Mouse (Mus musculus) cerebellum, adult 11-12 months (tissue): Measurements from ENCODE around the gene Wscd1.
A peak's percentile ranks its signal among the peaks of the same experiment; 100 is the strongest.
"Not testable (repeated sequence)": the region's sequence is repeated elsewhere in the genome, so short reads cannot be mapped to it uniquely, and the experiment has no call there.

Experiments
- DNase-seq: peaks from one replicate; pipeline ENCODE4 v3.0.0; 2022

Gene Wscd1

GRCm38 (mm10) chr11:71771074-71771473 is 21.4 kb downstream of the Wscd1 start:
- no peak for DNase-seq

DNA sequence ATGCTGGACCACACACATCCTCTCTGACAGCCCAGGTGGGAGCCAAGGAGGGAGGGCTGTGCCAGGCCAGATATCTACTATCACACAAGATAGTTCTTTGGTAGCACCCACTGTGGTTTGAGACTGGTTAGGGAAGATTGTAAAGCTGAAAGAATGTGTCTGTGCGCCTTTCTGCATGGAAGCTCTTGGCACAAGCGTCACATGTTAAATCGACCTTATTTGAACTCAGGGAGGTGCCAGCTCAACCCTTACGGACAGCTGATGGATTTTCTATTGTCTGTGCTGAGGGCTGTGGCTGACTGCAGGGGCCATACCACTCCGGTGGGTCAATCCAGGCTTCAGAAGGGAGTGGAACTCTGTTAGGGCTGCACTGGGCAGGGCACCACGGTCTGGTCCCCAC is 22.3 kb downstream of the Wscd1 start:
- peak; percentile 28 for DNase-seq

DNA sequence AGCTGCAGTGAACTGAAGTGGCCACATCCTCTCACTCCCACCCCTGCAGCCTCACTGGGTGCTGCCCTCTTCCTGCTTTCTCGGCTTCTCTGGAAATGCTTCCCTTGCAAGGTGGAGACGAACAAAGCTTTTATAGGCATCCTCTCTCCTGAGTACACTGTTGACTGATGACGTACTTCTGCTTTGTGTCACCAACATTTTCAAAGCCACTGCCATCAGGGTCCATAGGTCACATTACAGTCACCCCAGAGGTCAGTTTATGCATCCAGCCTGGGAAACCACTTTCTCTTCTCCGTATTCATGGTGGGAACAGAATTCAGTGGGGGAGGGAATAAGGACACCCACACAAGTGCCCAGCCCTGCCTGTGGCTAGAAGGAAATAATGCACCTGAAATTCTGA is 23.1 kb downstream of the Wscd1 start:
- no peak for DNase-seq

DNA sequence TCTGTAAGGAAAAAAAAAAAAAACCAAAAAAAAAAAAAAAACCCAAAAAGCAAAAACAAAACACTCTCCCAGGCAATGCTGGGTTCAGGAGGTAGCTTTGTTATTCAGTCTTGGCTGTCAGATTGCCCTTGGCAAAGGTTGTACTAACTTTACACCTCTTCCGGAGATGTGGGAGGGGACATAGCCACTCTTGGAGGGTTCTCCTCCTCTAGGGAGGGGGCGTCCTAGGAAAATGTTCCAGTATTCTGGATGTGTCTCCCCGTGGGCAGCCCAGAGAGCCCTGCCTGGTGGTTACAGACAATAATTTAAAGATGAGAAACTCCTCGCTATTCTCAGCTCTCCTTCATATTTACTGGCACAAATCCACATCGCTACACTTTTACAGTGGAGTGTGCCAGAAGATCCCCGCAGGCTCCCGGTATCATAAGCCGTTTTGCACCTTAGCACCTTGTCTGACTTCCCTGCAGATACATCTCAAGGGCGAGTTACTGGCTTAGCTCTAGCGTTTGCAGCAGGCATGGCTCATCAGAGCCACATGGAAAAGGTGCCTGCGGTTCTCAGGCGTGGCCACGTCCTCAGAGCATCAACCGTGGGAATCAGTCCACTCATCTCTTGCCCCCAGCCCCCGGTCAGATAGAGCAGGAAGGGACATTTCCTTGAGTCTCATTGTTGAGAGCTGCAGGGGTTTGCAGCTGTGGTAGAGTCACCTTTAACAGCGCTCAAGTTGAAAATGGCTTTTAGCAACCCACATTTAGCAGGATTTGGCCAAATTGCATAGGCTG is 24.5 kb downstream of the Wscd1 start:
- DNase-seq = no peak

- DNase-seq = no peak
Observed at GRCm38 (mm10) chr11:71775056-71775455, 25.3 kb downstream of the Wscd1 start.

DNA sequence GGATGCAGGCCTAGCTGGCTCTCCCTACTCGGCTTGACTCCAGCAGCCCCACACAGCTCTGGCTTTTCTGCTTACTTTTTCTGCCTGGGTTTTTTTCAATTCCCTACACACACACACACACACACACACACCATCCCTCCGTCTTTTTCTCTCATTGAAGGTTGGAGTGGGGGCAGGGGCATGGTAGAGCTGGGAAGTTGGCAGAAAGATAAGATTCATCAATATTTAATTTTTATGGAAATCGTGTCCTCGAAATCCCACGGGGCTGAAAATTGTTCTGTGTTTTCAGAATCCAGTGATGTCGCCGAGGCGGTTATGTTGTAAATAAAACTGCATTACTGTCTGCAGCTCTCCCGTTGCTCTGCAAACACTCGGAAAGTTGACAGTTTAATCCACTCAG is 29.9 kb downstream of the Wscd1 start:
- DNase-seq = no peak

DNA sequence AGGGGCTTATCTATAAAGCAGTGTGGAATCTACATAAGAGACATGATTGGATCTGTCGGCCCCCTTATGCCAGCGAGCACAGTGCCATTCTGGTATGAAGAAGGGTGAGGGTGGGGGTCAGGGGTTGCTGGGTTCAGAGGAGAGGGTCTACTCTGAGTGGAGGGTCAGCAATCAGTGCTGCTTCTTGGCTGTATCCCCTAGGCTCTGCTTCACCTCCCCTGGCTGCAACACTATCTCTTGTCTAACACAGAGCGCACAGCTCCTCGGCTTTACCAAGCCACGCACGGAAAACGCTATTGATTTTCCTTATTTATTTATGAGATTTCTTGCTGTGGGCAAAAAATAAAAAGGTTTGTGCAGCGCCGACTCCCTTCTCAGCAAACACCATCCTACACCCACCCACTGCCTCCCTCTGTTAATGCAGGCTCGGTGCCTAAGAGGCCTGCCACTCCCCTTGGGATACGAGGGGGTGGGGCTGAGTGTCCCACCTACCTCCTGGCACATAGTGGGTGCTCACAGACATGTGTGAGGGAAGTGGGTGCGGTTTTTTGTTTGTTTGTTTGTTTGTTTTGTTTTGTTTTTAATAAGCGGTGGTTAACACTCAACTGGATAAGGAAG is 32.1 kb downstream of the Wscd1 start:
- no peak for DNase-seq

DNA sequence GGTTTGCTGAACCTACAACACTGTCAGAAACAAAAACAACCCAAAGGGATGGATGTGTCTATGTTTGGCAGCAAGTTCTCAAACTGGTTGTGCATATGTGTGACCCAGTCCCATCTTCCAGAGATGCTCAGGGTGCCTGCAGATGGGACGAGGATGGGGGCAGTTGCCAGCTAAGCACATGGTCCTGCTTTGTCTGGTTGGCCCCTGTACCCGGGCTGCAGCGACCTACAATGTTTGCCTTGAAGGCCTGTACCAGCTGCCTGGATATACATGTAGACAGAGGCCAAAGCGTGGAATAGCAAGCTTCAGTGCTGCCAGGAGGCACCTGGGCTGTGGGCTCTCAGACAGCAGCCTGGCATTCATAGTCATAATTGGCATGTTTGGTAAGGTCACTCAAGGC is 35.8 kb downstream of the Wscd1 start:
- DNase-seq = no peak

- DNase-seq = no peak
Observed at GRCm38 (mm10) chr11:71788209-71788608, 38.5 kb downstream of the Wscd1 start.

- no peak for DNase-seq
Observed at GRCm38 (mm10) chr11:71790227-71790626, 40.5 kb downstream of the Wscd1 start.

GRCm38 (mm10) chr11:71799206-71799605 is 49.5 kb downstream of the Wscd1 start:
- peak; percentile 41 for DNase-seq

GRCm38 (mm10) chr11:71808521-71808920 is 58.8 kb downstream of the Wscd1 start:
- no peak for DNase-seq

DNA sequence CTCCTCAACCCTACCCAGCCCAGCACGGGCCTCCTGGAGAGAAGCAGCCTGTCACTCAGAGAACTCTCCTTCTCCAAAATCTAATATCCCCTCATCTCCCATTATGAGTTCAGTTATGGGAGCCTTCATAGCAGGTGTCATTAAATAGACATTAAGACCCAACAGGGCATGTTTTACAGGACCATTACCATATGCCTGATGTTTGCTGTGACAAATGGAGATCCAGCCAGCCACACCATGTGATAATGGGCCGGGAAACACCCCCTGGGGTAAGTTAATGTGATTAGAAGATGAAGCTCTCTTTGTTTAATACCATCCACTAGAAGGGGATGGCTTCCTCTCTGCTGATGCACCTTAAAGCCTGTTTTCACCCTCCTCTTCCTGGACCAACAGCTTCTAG is 62.1 kb downstream of the Wscd1 start:
- no peak for DNase-seq

DNA sequence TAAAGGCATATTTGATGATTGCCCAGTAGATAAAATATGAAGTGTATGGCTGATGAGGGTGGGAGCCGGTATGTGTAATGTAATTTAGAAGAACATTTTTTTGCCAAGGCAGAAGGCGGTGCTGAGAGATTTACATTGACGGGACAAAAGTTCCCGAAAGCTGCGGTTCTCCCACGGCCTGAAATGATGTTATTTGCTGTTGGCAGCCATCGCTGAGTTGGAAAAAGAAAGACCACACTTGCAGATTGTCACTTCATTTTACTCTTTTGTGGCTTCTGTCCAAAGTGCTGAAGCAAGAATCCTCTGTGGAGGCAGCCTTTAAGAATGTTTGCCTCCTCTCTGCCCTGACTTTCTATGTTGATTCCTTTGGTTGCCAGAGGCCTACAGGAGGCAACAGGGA is 63.2 kb downstream of the Wscd1 start:
- no peak for DNase-seq

DNA sequence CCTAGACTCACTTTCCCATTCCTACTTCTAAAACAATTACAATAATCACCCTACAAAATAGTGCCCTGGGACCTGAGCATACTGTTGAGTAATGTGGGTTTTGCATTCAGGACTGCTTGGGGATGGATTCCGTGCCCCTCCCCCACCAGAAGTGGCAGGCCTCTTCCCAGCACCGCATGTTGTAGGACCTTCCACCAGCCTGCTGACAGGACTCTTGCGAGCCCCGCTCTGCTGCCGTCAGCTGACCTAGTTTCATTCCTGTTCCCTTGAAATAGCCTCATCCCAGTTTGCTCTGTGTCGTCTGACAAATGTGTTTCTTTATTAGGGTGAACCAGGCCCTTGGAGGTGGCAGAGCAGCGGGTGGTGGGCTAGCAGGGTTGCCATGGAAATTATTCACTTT is 64.8 kb downstream of the Wscd1 start:
- no peak for DNase-seq

GRCm38 (mm10) chr11:71815326-71815725 is 65.6 kb downstream of the Wscd1 start:
- DNase-seq = no peak

DNA sequence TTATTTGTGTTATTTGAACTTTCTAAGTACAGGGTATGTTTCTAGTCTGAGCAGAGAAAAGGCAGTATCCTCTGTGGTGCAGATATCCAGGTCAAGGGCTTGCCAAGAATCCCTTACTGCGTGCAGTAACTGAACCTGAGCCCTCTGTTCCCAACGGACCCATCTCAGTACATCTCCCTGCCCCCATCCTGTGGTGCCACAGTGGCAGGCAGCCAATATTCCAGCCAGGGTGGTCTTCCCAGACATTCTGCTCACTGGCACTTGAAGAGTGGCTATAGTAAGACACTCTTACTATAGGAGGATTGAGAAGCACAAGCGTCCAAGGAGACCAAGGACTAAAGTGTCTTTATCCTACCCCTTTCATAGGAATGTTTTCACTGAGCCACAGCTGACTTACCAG is 67.2 kb downstream of the Wscd1 start:
- no peak for DNase-seq

- DNase-seq = no peak
Observed at GRCm38 (mm10) chr11:71817341-71817740, 67.6 kb downstream of the Wscd1 start.

GRCm38 (mm10) chr11:71818111-71818510 is 68.4 kb downstream of the Wscd1 start:
- DNase-seq = no peak

- no peak for DNase-seq
Observed at GRCm38 (mm10) chr11:71819901-71820300, 70.2 kb downstream of the Wscd1 start.

- no peak for DNase-seq
Observed at GRCm38 (mm10) chr11:71820847-71821246, 71.1 kb downstream of the Wscd1 start.

GRCm38 (mm10) chr11:71821526-71821925 is 71.8 kb downstream of the Wscd1 start:
- not testable (repeated sequence) for DNase-seq

GRCm38 (mm10) chr11:71822031-71822430 is 72.3 kb downstream of the Wscd1 start:
- DNase-seq = no peak

- DNase-seq = no peak
Observed at GRCm38 (mm10) chr11:71824971-71825370, 75.3 kb downstream of the Wscd1 start.
